Mouse (Mus musculus) CD4-positive, CD25-positive, alpha-beta regulatory T cell, adult 4 months (primary cell): ENCODE data around the gene Gm13272. TPM values are rescaled to one million over a fixed set of nuclear protein-coding genes. Genes with fewer than 3 reads are reported as not detected.
"Not testable (repeated sequence)": the region's sequence is repeated elsewhere in the genome, so short reads cannot be mapped to it uniquely, and the experiment has no call there.

ENCODE experiments used
- ATAC-seq: one replicate; pipeline ENCODE4 v1.8.0; 2017
- polyA plus RNA-seq, 2 experiments: library from polyadenylated mRNA; unstranded; fragments of 100-300 nt; shearing (Covaris generic); gene quantifications; one replicate each; pipeline ENCODE4 v1.2.1; 2017

Gene Gm13272
- polyA plus RNA-seq, 2 experiments from 2014 or later = not detected

- ATAC-seq = not testable (repeated sequence)
Observed at GRCm38 (mm10) chr4:88788402-88788801, 8.8 kb downstream of the Gm13272 start, which contains the start of gene Gm13277. Gm13277 (plus strand) TSS chr4:88788632.

- not testable (repeated sequence) for ATAC-seq
Observed at GRCm38 (mm10) chr4:88791250-88791649, 11.6 kb downstream of the Gm13272 start, which contains the start of gene Gm13278. Gm13278 (plus strand) TSS chr4:88791550.

GRCm38 (mm10) chr4:88793936-88794675 lies 14.5 kb downstream of the Gm13272 start, which contains the start of gene Gm13275:
Gm13275 (plus strand) TSS chr4:88794487.
- not testable (repeated sequence) for ATAC-seq

GRCm38 (mm10) chr4:88797097-88797496 lies 17.4 kb downstream of the Gm13272 start, which contains the start of gene Gm13279:
Gm13279 (plus strand) TSS chr4:88797397.
- ATAC-seq = not testable (repeated sequence)

- ATAC-seq = not testable (repeated sequence)
Observed at GRCm38 (mm10) chr4:88799365-88799764, 19.7 kb downstream of the Gm13272 start, which contains the start of gene Gm13285. Gm13285 (plus strand) TSS chr4:88799665.

- not testable (repeated sequence) for ATAC-seq
Observed at GRCm38 (mm10) chr4:88802954-88803353, 23.3 kb downstream of the Gm13272 start, which contains the start of gene Gm13287. Gm13287 (plus strand) TSS chr4:88803254.

- ATAC-seq = not testable (repeated sequence)
Observed at GRCm38 (mm10) chr4:88805231-88805630, 25.6 kb downstream of the Gm13272 start, which contains the start of gene Gm13288. Gm13288 (plus strand) TSS chr4:88805531.

GRCm38 (mm10) chr4:88805761-88806160 lies 26.1 kb downstream of the Gm13272 start:
- ATAC-seq = not testable (repeated sequence)

- no peak for ATAC-seq
Observed at GRCm38 (mm10) chr4:88815928-88816327, 36.3 kb downstream of the Gm13272 start, which contains the start of gene Ifna7. Ifna7 (plus strand) TSS chr4:88816228.

- no peak for ATAC-seq
Observed at GRCm38 (mm10) chr4:88819659-88820058, 40.0 kb downstream of the Gm13272 start, which contains the start of gene Ifna11. Ifna11 (plus strand) TSS chr4:88819959.

- ATAC-seq = peak; percentile 78
Observed at GRCm38 (mm10) chr4:88822995-88823394, 43.3 kb downstream of the Gm13272 start.

GRCm38 (mm10) chr4:88827116-88827515 lies 47.5 kb downstream of the Gm13272 start, which contains the start of gene Ifna6:
Ifna6 (plus strand) TSS chr4:88827416.
- ATAC-seq = not testable (repeated sequence)

Other genes starting within 250 kb of the Gm13272 start
- gene Ifna15, start 221.6 kb upstream of the Gm13272 start, polyA plus RNA-seq = not detected
- gene Ifna14, start 208.1 kb upstream of the Gm13272 start, polyA plus RNA-seq = not detected
- not detected for gene Ifna9, start 187.5 kb upstream of the Gm13272 start, polyA plus RNA-seq
- gene Ifna12, start 176.5 kb upstream of the Gm13272 start, polyA plus RNA-seq = not detected
- not detected for gene C87499, start 145.4 kb upstream of the Gm13272 start, polyA plus RNA-seq
- gene Ifna13, start 135.4 kb upstream of the Gm13272 start, polyA plus RNA-seq = under 1 TPM in 1 of 2 experiments, not detected in 1; 0.40 TPM
- not detected for gene Ifna16, start 102.9 kb upstream of the Gm13272 start, polyA plus RNA-seq
- gene Ifna2, start 95.9 kb upstream of the Gm13272 start, polyA plus RNA-seq = not detected
- gene Ifnab, start 88.5 kb upstream of the Gm13272 start, polyA plus RNA-seq = not detected
- not detected for gene Gm26566, start 58.0 kb upstream of the Gm13272 start, polyA plus RNA-seq
- 10 to 100 TPM; 27.3 to 43.0 TPM for gene Klhl9, start 57.4 kb upstream of the Gm13272 start, polyA plus RNA-seq
- not detected for gene Gm13271, start 25.0 kb upstream of the Gm13272 start, polyA plus RNA-seq
- gene Gm13283, start 19.7 kb upstream of the Gm13272 start, polyA plus RNA-seq = under 1 TPM in 1 of 2 experiments, not detected in 1; 0.28 TPM
- not detected for gene Gm13290, start 6.0 kb upstream of the Gm13272 start, polyA plus RNA-seq
- gene Gm13289, start 2.9 kb upstream of the Gm13272 start, polyA plus RNA-seq = not detected
- gene Ifnz, start 2.3 kb downstream of the Gm13272 start, polyA plus RNA-seq = under 1 TPM in 1 of 2 experiments, not detected in 1; 0.79 TPM
- gene Gm13276, start 5.9 kb downstream of the Gm13272 start, polyA plus RNA-seq = not detected
- not detected for gene Gm13277, start 8.8 kb downstream of the Gm13272 start, polyA plus RNA-seq
- not detected for gene Gm13278, start 11.7 kb downstream of the Gm13272 start, polyA plus RNA-seq
- gene Gm13275, start 14.6 kb downstream of the Gm13272 start, polyA plus RNA-seq = not detected
- gene Gm13279, start 17.5 kb downstream of the Gm13272 start, polyA plus RNA-seq = not detected
- gene Gm13285, start 19.8 kb downstream of the Gm13272 start, polyA plus RNA-seq = not detected
- not detected for gene Gm13287, start 23.4 kb downstream of the Gm13272 start, polyA plus RNA-seq
- not detected for gene Gm13288, start 25.7 kb downstream of the Gm13272 start, polyA plus RNA-seq
- not detected for gene Ifna7, start 36.4 kb downstream of the Gm13272 start, polyA plus RNA-seq
- gene Ifna11, start 40.1 kb downstream of the Gm13272 start, polyA plus RNA-seq = not detected
- gene Ifna6, start 47.6 kb downstream of the Gm13272 start, polyA plus RNA-seq = not detected
- not detected for gene Ifna5, start 55.7 kb downstream of the Gm13272 start, polyA plus RNA-seq
- gene Ifna4, start 62.0 kb downstream of the Gm13272 start, polyA plus RNA-seq = not detected
- gene Ifna1, start 70.2 kb downstream of the Gm13272 start, polyA plus RNA-seq = not detected
- not detected for gene Ifne, start 100.4 kb downstream of the Gm13272 start, polyA plus RNA-seq